Mouse (Mus musculus): ENCODE data around the gene Amacr.

Gene Amacr

GRCm38 (mm10) chr15:10990411-10990810, 8.9 kb downstream of the Amacr start:
- DNase-seq (ENCODE audit: low spot score in 2 of 2): no peak

- no peak for DNase-seq (ENCODE audit: low spot score in 2 of 2)
Observed at GRCm38 (mm10) chr15:10991566-10991965, 10.0 kb downstream of the Amacr start.

- DNase-seq (ENCODE audit: low spot score in 2 of 2): no peak
Observed at GRCm38 (mm10) chr15:10999832-11000231, 18.3 kb downstream of the Amacr start.

GRCm38 (mm10) chr15:11000421-11000820, 18.9 kb downstream of the Amacr start, which contains the start of gene Slc45a2:
TSS of gene Slc45a2 (plus strand) at chr15:11000721.
- no peak for DNase-seq (ENCODE audit: low spot score in 2 of 2)

GRCm38 (mm10) chr15:11003791-11004190, 22.2 kb downstream of the Amacr start:
- DNase-seq (ENCODE audit: low spot score in 2 of 2): no peak

- DNase-seq (ENCODE audit: low spot score in 2 of 2): no peak
Observed at GRCm38 (mm10) chr15:11004646-11005045, 23.1 kb downstream of the Amacr start.

- no peak for DNase-seq (ENCODE audit: low spot score in 2 of 2)
Observed at GRCm38 (mm10) chr15:11008756-11009155, 27.2 kb downstream of the Amacr start.

- no peak for DNase-seq (ENCODE audit: low spot score in 2 of 2)
Observed at GRCm38 (mm10) chr15:11010976-11011548, 29.5 kb downstream of the Amacr start.

GRCm38 (mm10) chr15:11014931-11015330, 33.4 kb downstream of the Amacr start:
- no peak for DNase-seq (ENCODE audit: low spot score in 2 of 2)

GRCm38 (mm10) chr15:11026801-11027561, 45.4 kb downstream of the Amacr start:
- no peak for DNase-seq (ENCODE audit: low spot score in 2 of 2)

- DNase-seq (ENCODE audit: low spot score in 2 of 2): no peak
Observed at GRCm38 (mm10) chr15:11030188-11030587, 48.6 kb downstream of the Amacr start.

GRCm38 (mm10) chr15:11035947-11036474, 54.5 kb downstream of the Amacr start:
- DNase-seq (ENCODE audit: low spot score in 2 of 2): no peak

GRCm38 (mm10) chr15:11036535-11037375, 55.2 kb downstream of the Amacr start:
- DNase-seq (ENCODE audit: low spot score in 2 of 2): peak in 1 of 2 experiments; percentile 19

- no peak for DNase-seq (ENCODE audit: low spot score in 2 of 2)
Observed at GRCm38 (mm10) chr15:11037376-11037695, 55.8 kb downstream of the Amacr start.

GRCm38 (mm10) chr15:11037711-11038110, 56.2 kb downstream of the Amacr start, which contains the start of gene Rxfp3:
TSS of gene Rxfp3 (minus strand) at chr15:11037991.
- DNase-seq (ENCODE audit: low spot score in 2 of 2): no peak

- peak; percentile 32 to 64 for DNase-seq (ENCODE audit: low spot score in 2 of 2)
Observed at GRCm38 (mm10) chr15:11038476-11038875, 56.9 kb downstream of the Amacr start.

- no peak for DNase-seq (ENCODE audit: low spot score in 2 of 2)
Observed at GRCm38 (mm10) chr15:11040067-11040466, 58.5 kb downstream of the Amacr start.

GRCm38 (mm10) chr15:11041229-11041628, 59.7 kb downstream of the Amacr start:
- no peak for DNase-seq (ENCODE audit: low spot score in 2 of 2)

- DNase-seq (ENCODE audit: low spot score in 2 of 2): no peak
Observed at GRCm38 (mm10) chr15:11042828-11043227, 61.3 kb downstream of the Amacr start.
